Mouse (Mus musculus) cortical plate, adult 2 months (tissue): ENCODE results near the gene Pkig.

Source experiments
- CTCF ChIP-seq: fragments of 200-500 bp; IDR thresholded peaks from 2 replicates; pipeline ENCODE4 v1.5.1; 2011; ENCODE audit warnings: mild to moderate bottlenecking, control low read depth, low read length; ENCODE audit not compliant: insufficient read depth; ENCODE audit errors: extremely low read depth
- POLR2A ChIP-seq: fragments of 200-500 bp; IDR thresholded peaks from 2 replicates; pipeline ENCODE4 v1.6.1; 2011; ENCODE audit warnings: mild to moderate bottlenecking, low read length, control low read depth; ENCODE audit not compliant: insufficient read depth; ENCODE audit errors: extremely low read depth

DNA sequence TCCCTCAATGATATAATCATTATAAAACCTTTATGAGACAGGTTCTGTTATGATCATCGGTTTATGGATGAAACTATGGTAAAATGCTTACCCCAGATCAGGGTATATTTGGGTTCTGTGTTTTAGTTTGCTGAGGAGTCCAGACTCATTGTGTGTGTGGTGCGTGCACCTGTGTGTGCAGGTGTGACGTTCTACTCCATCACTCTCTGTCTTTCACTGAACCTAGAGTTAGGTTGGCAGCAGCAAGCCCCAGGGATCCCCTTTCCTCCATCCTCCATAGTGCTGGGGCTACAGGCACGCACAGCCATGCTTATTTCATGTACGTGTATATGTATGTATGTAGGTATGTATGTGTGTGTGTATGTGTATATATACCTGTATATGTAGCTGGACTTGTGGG lies 3.9 kb downstream of the Pkig start:
- TF ChIP-seq CTCF (no peak), POLR2A (no peak)
